Mouse (Mus musculus) midbrain, embryonic 11.5 days (tissue): Measurements from ENCODE around the gene Wdr90. TPM values are rescaled to one million over a fixed set of nuclear protein-coding genes. Genes with fewer than 3 reads are reported as not detected.

Experiments
- ATAC-seq: fragments of 200-750 bp; cut with Nextera tagmentation; 2 replicates; pipeline ENCODE4 v1.8.0; 2017; ENCODE audit warnings: moderate TSS enrichment, moderate library complexity; ENCODE audit not compliant: low FRiP score
- DNase-seq: peaks from one replicate; pipeline ENCODE4 v3.0.0; 2015; ENCODE audit warnings: low spot score; ENCODE audit errors: missing footprints
- H3K27ac ChIP-seq: fragments of 300-500 bp; sonication (generic); 2 replicates; pipeline ENCODE4 v1.5.1; 2014; ENCODE audit warnings: low read depth, low read length
- H3K27me3 ChIP-seq: fragments of 300-500 bp; sonication (generic); 2 replicates; pipeline ENCODE4 v1.6.1; 2014; ENCODE audit warnings: mild to moderate bottlenecking, low read length, moderate library complexity, mixed read lengths; ENCODE audit not compliant: control insufficient read depth, insufficient read depth
- H3K36me3 ChIP-seq: fragments of 300-500 bp; sonication (generic); 2 replicates; pipeline ENCODE4 v1.6.1; 2014; ENCODE audit warnings: mild to moderate bottlenecking, low read length, moderate library complexity, mixed read lengths; ENCODE audit not compliant: control insufficient read depth, insufficient read depth
- H3K4me1 ChIP-seq: fragments of 300-500 bp; sonication (generic); 2 replicates; pipeline ENCODE4 v1.6.1; 2014; ENCODE audit warnings: low read length; ENCODE audit not compliant: control insufficient read depth, insufficient read depth
- H3K4me2 ChIP-seq: fragments of 300-500 bp; sonication (generic); 2 replicates; pipeline ENCODE4 v1.6.1; 2014; ENCODE audit warnings: mild to moderate bottlenecking, moderate library complexity
- H3K4me3 ChIP-seq: fragments of 300-500 bp; sonication (generic); 2 replicates; pipeline ENCODE4 v1.5.1; 2014; ENCODE audit warnings: low read depth, low read length
- H3K9ac ChIP-seq: fragments of 300-500 bp; sonication (generic); 2 replicates; pipeline ENCODE4 v1.6.1; 2014; ENCODE audit warnings: low read length
- H3K9me3 ChIP-seq: fragments of 300-500 bp; sonication (generic); 2 replicates; pipeline ENCODE4 v1.6.1; 2016; ENCODE audit warnings: low read length; ENCODE audit not compliant: control insufficient read depth
- WGBS: fragments of 180-500 bp; shearing (Covaris S2); extraction: QIAGEN DNeasy Blood & Tissue Kit; methylation state at CpG from one replicate; pipeline ENCODE4 v1.1.7; 2014; 5-methylcytosine and 5-hydroxymethylcytosine counted together
- polyA plus RNA-seq: library from polyadenylated mRNA; unstranded; fragments of >200 nt; fragmentation: Nextera tagmentation; extraction: Ambion mirVana; gene quantifications from 2 replicates; pipeline ENCODE4 v1.2.1, GENCODE M21; 2014

Wdr90 gene
- polyA plus RNA-seq, 1 experiment from 2014 or later = 17.8 TPM

- no peak overlapping the region for H3K4me2 ChIP-seq
- 83% methylated on average over 6 of the region's 6 CpGs for WGBS
- ATAC-seq = no peak
- peaks cover 2% of the 10 kb centered on the region; the same call in 1 of the 2 replicates for H3K36me3 ChIP-seq
- no peak for DNase-seq
- H3K27ac ChIP-seq = no peak overlapping the region
- H3K4me3 ChIP-seq = no peak overlapping the region
- peaks cover 32% of the 10 kb centered on the region for H3K4me1 ChIP-seq
- no peaks in the 10 kb centered on the region for H3K9me3 ChIP-seq
- no peaks in the 10 kb centered on the region for H3K27me3 ChIP-seq
- no peak overlapping the region for H3K9ac ChIP-seq
Measured at GRCm38 (mm10) chr17:25825311-25825710, 36.0 kb downstream of the Wdr90 start.

- Histone ChIP-seq H3K27me3 (peaks cover 6% of the 10 kb centered on the region), H3K4me3 (peak overlapping the region; percentile 57), H3K27ac (no peak overlapping the region), H3K4me2 (peak overlapping the region; percentile 90), H3K36me3 (no peaks in the 10 kb centered on the region; the same call in 1 of the 2 replicates), H3K4me1 (peaks cover 26% of the 10 kb centered on the region), H3K9ac (peak overlapping the region; percentile 77), H3K9me3 (no peaks in the 10 kb centered on the region)
- ATAC-seq (no peak), DNase-seq (no peak)
- 80% methylated on average over 17 of the region's 17 CpGs for WGBS
Measured at GRCm38 (mm10) chr17:25824362-25825142, 36.7 kb downstream of the Wdr90 start.

DNA sequence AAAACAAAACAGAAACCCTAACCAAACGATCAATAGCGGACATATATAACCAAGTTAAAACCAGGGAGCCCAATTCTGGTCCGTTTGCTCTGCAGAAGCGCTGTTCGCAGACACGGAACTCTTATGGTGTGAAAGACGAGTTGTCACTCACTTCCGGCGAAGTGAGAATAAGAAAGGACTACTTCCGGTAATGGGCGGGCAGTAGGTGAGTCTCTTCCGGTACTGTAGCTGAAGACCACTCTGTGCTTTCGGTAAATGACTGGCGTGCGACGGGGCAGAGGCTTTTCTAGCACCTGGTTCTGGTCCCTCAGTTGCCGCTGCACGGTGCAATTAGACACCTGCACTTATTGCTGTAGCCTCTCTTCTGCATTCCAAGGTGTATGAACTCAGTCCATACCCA is 37.8 kb downstream of the Wdr90 start, which contains the start of gene Wdr24:
Gene Wdr24 (plus strand): TSS at position 176 of the 400 bp plus-strand sequence.
- Histone ChIP-seq H3K27ac (no peak within 1 kb of the TSS), H3K9me3 (no peaks in the 10 kb centered on the region), H3K9ac (peak within 1 kb of the TSS; percentile 77), H3K4me1 (peaks cover 27% of the 10 kb centered on the region), H3K36me3 (no peaks in the 10 kb centered on the region), H3K4me3 (peak within 1 kb of the TSS; percentile 57), H3K4me2 (peak within 1 kb of the TSS; percentile 90), H3K27me3 (peaks cover 17% of the 10 kb centered on the region)
- peak; percentile 98 for DNase-seq
- peak; percentile 69 for ATAC-seq
- under 1% methylated on average over 18 of the region's 18 CpGs for WGBS

- no peak for DNase-seq
- no peak; the same call in 1 of the 2 replicates for ATAC-seq
- Histone ChIP-seq H3K4me2 (peak overlapping the region; percentile 31), H3K9ac (peak overlapping the region; percentile 36; the same call in 1 of the 2 replicates), H3K36me3 (no peaks in the 10 kb centered on the region), H3K27ac (no peak overlapping the region), H3K27me3 (peaks cover 25% of the 10 kb centered on the region), H3K4me1 (peaks cover 11% of the 10 kb centered on the region), H3K4me3 (no peak overlapping the region), H3K9me3 (no peaks in the 10 kb centered on the region)
- 8% methylated on average over 46 of the region's 46 CpGs for WGBS
Measured at GRCm38 (mm10) chr17:25818851-25819780, 42.2 kb downstream of the Wdr90 start.

- Histone ChIP-seq H3K27me3 (peaks cover 28% of the 10 kb centered on the region), H3K4me2 (no peak overlapping the region), H3K9ac (no peak overlapping the region), H3K27ac (no peak overlapping the region), H3K9me3 (no peaks in the 10 kb centered on the region), H3K4me3 (no peak overlapping the region), H3K4me1 (peaks cover 7% of the 10 kb centered on the region), H3K36me3 (no peaks in the 10 kb centered on the region)
- ATAC-seq (no peak), DNase-seq (no peak)
- 85% methylated on average over 11 of the region's 11 CpGs for WGBS
Measured at GRCm38 (mm10) chr17:25817662-25818061, 43.6 kb downstream of the Wdr90 start.

DNA sequence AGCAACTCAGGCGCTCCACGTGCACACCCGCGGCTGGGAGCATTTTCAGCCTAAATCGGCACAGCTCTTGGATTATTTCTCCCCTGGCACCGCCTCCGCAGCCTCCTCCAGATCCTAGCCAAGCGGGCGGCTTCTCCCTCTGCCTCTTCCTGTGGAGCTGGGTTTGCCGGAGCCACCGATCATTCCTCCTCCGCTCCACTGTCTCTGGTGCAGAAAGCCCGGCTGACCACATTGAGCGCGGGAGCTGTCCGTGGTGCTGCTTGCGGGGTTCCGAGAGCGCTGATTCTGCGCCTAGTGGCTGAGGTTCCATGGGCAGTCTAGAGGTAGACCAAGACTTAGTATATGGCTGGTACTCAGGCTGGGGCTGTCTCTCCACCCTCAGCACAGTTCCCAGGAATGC is 47.8 kb downstream of the Wdr90 start:
- Histone ChIP-seq H3K27me3 (peaks cover 11% of the 10 kb centered on the region), H3K36me3 (no peaks in the 10 kb centered on the region), H3K4me2 (no peak overlapping the region), H3K9me3 (no peaks in the 10 kb centered on the region), H3K9ac (no peak overlapping the region), H3K27ac (no peak overlapping the region), H3K4me3 (no peak overlapping the region), H3K4me1 (peaks cover 15% of the 10 kb centered on the region)
- WGBS = 3% methylated on average over 20 of the region's 20 CpGs
- peak; percentile 98 for DNase-seq
- no peak for ATAC-seq

GRCm38 (mm10) chr17:25810890-25811289 is 50.4 kb downstream of the Wdr90 start:
- H3K4me2 ChIP-seq = no peak overlapping the region
- no peak overlapping the region for H3K4me3 ChIP-seq
- no peaks in the 10 kb centered on the region for H3K36me3 ChIP-seq
- ATAC-seq (no peak), DNase-seq (no peak)
- WGBS = 83% methylated on average over 4 of the region's 4 CpGs
- H3K27me3 ChIP-seq = peaks cover 2% of the 10 kb centered on the region; the same call in 1 of the 2 replicates
- no peak overlapping the region for H3K27ac ChIP-seq
- peaks cover 18% of the 10 kb centered on the region for H3K4me1 ChIP-seq
- H3K9ac ChIP-seq = no peak overlapping the region
- H3K9me3 ChIP-seq = no peaks in the 10 kb centered on the region

GRCm38 (mm10) chr17:25809606-25810340 is 51.5 kb downstream of the Wdr90 start:
- Histone ChIP-seq H3K27me3 (peaks cover 2% of the 10 kb centered on the region; the same call in 1 of the 2 replicates), H3K36me3 (no peaks in the 10 kb centered on the region), H3K4me2 (peak overlapping the region; percentile 80), H3K9ac (peak overlapping the region; percentile 89), H3K4me3 (peak overlapping the region; percentile 83), H3K4me1 (peaks cover 18% of the 10 kb centered on the region), H3K9me3 (no peaks in the 10 kb centered on the region), H3K27ac (peak overlapping the region; percentile 90)
- WGBS = 8% methylated on average over 25 of the region's 25 CpGs
- DNase-seq (peak; percentile 95), ATAC-seq (peak; percentile 79)
